In the genomic region with DNA sequence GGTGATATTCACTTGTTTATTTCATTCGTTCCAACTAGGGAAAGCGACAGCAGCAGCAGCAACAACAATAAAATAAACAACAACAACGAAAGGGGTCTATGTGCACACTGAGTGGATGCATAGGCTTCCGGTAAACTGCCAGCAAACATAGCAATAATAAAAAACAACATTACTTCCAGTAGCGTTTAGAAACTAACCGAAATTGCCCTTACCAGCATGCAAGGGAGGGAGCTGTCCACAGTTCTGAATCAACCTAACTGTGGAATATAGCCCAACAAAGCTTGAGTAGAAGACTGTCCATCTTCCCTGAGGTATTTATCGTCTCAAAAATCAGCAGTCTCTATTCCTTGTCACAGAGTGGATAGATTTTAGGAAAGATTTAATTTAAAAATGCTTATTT, we compare ENCODE assay signal across 8 mouse cellular contexts. TPM values are rescaled to one million over a fixed set of nuclear protein-coding genes. Genes with fewer than 3 reads are reported as not detected.
DNase-seq lines count a peak whose midpoint lies in the region; ATAC-seq and TF ChIP-seq lines count a peak whose summit lies in the region.

No protein-coding gene starts in this region.

- intact Hi-C loops in heart, postnatal 25 days (cut with DNase I) = loop anchor here (5.0 kb wide), 1 partner anchor 198 kb away; no protein-coding TSS in a partner anchor

- peaks cover 5 to 12% of the 10 kb centered on the region in 2 experiments; a peak in 3 of 4 replicates for H3K4me1 ChIP-seq in heart, embryonic 14.5 days (ENCODE audit: control insufficient read depth in 2 of 2, insufficient read depth in 2 of 2, low read length in 2 of 2)
- 0 out of 2 replicates have a peak, but pooled peaks cover 5% of the 10 kb centered on the region for H3K4me1 ChIP-seq in embryonic facial prominence, embryonic 11.5 days (ENCODE audit: control insufficient read depth, insufficient read depth, low read length)
- no peaks in the 10 kb centered on the region; the same call in 1 of the 2 replicates for H3K4me1 ChIP-seq in kidney, postnatal 0 days (replicated peaks; ENCODE audit: insufficient read depth, low read length)
- H3K4me1 ChIP-seq in neural tube, embryonic 13.5 days (replicated peaks) = peaks cover 15% of the 10 kb centered on the region

- no peaks in the 10 kb centered on the region for H3K9me3 ChIP-seq in heart, embryonic 14.5 days (ENCODE audit: control insufficient read depth, low read length)
- H3K9me3 ChIP-seq in embryonic facial prominence, embryonic 11.5 days (replicated peaks; ENCODE audit: control insufficient read depth, low read length) = no peaks in the 10 kb centered on the region
- H3K9me3 ChIP-seq in kidney, postnatal 0 days (replicated peaks; ENCODE audit: low read length) = no peaks in the 10 kb centered on the region
- H3K9me3 ChIP-seq in neural tube, embryonic 13.5 days = no peaks in the 10 kb centered on the region

- H3K27ac ChIP-seq in heart, embryonic 14.5 days (replicated peaks in 1 of 2; ENCODE audit: control insufficient read depth in 1 of 2, insufficient read depth in 1 of 2, low read depth in 2 of 2, low read length in 2 of 2) = no peak overlapping the region
- no peak overlapping the region for H3K27ac ChIP-seq in embryonic facial prominence, embryonic 11.5 days (replicated peaks; ENCODE audit: low read depth, low read length)
- no peak overlapping the region for H3K27ac ChIP-seq in kidney, postnatal 0 days
- no peak overlapping the region for H3K27ac ChIP-seq in neural tube, embryonic 13.5 days (replicated peaks)

- H3K9ac ChIP-seq in heart, embryonic 14.5 days (ENCODE audit: low read length) = no peak overlapping the region
- no peak overlapping the region for H3K9ac ChIP-seq in embryonic facial prominence, embryonic 11.5 days (replicated peaks; ENCODE audit: low read length)
- H3K9ac ChIP-seq in kidney, postnatal 0 days (ENCODE audit: low read depth, low read length) = no peak overlapping the region
- 0 out of 2 replicates have a peak overlapping the region, but pooled peaks have one; percentile 70 for H3K9ac ChIP-seq in neural tube, embryonic 13.5 days

- H3K4me3 ChIP-seq in heart, embryonic 14.5 days (ENCODE audit: control insufficient read depth in 1 of 2, insufficient read depth in 1 of 2, low read depth in 1 of 2, low read length in 2 of 2) = peak overlapping the region in 1 of 2 experiments; percentile 64; a peak in 1 of 4 replicates
- no peak overlapping the region for H3K4me3 ChIP-seq in embryonic facial prominence, embryonic 11.5 days (ENCODE audit: low read depth, low read length)
- no peak overlapping the region for H3K4me3 ChIP-seq in kidney, postnatal 0 days (replicated peaks; ENCODE audit: low read depth, low read length)
- H3K4me3 ChIP-seq in neural tube, embryonic 13.5 days = peak overlapping the region; percentile 61

- H3K4me2 ChIP-seq in heart, embryonic 14.5 days (ENCODE audit: low read length) = peak overlapping the region; percentile 99
- H3K4me2 ChIP-seq in embryonic facial prominence, embryonic 11.5 days (ENCODE audit: low read depth, low read length) = no peak overlapping the region
- H3K4me2 ChIP-seq in kidney, postnatal 0 days (ENCODE audit: low read length) = no peak overlapping the region
- H3K4me2 ChIP-seq in neural tube, embryonic 13.5 days = peak overlapping the region; percentile 69

- DNase-seq in heart, postnatal 25 days (ENCODE audit: low spot score) = no peak
- peak; percentile 81 for DNase-seq in NIH3T3 (ENCODE audit: low read depth)
- peak; percentile 86 for DNase-seq in embryonic facial prominence, embryonic 11.5 days (ENCODE audit: low spot score)
- DNase-seq in kidney, postnatal 0 days (ENCODE audit: low spot score) = peak; percentile 84
- DNase-seq in layer of hippocampus, postnatal 36 days = no peak
- no peak for DNase-seq in layer of hippocampus, adult 11-12 months (ENCODE audit: low spot score)

- H3K36me3 ChIP-seq in heart, embryonic 14.5 days (ENCODE audit: control insufficient read depth, insufficient read depth, low read length) = no peaks in the 10 kb centered on the region
- H3K36me3 ChIP-seq in embryonic facial prominence, embryonic 11.5 days (replicated peaks; ENCODE audit: control insufficient read depth, insufficient read depth, low read depth, low read length) = no peaks in the 10 kb centered on the region
- H3K36me3 ChIP-seq in kidney, postnatal 0 days (ENCODE audit: insufficient read depth, low read length) = no peaks in the 10 kb centered on the region
- H3K36me3 ChIP-seq in neural tube, embryonic 13.5 days = no peaks in the 10 kb centered on the region

- TF ChIP-seq CTCF in kidney, postnatal 0 days (IDR thresholded peaks at IDR 0.05; ENCODE audit: low read depth) = no peak

- no peak for ATAC-seq in heart, embryonic 14.5 days (ENCODE audit: insufficient number of reproducible peaks, insufficient read depth, low FRiP score, low read depth)
- ATAC-seq in embryonic facial prominence, embryonic 11.5 days (replicated peaks; ENCODE audit: insufficient number of reproducible peaks, low FRiP score, low TSS enrichment, low read depth) = no peak
- no peak for ATAC-seq in kidney, postnatal 0 days (replicated peaks; ENCODE audit: low FRiP score, low read depth)
- ATAC-seq in neural tube, embryonic 13.5 days (ENCODE audit: low read depth) = no peak

- WGBS in heart, embryonic 14.5 days = 26% methylated on average over 7 of the region's 7 CpGs
- 32% methylated on average over 7 of the region's 7 CpGs for WGBS in embryonic facial prominence, embryonic 11.5 days
- WGBS in kidney, postnatal 0 days = 27% methylated on average over 7 of the region's 7 CpGs
- 32% methylated on average over 7 of the region's 7 CpGs for WGBS in neural tube, embryonic 13.5 days

- peaks cover 16% of the 10 kb centered on the region for H3K27me3 ChIP-seq in heart, embryonic 14.5 days (ENCODE audit: control insufficient read depth, insufficient read depth, low read length)
- H3K27me3 ChIP-seq in embryonic facial prominence, embryonic 11.5 days (ENCODE audit: control insufficient read depth, insufficient read depth, low read length) = peaks cover 12% of the 10 kb centered on the region
- H3K27me3 ChIP-seq in kidney, postnatal 0 days (ENCODE audit: insufficient read depth, low read length) = peaks cover 16% of the 10 kb centered on the region
- H3K27me3 ChIP-seq in neural tube, embryonic 13.5 days = peaks cover 42% of the 10 kb centered on the region

RNA-seq across cellular contexts. Expression of a gene that starts 2.0 kb away (rescaled TPM):
- polyA plus RNA-seq in heart, embryonic 14.5 days (2014; fragmentation: Nextera tagmentation; extraction: Ambion mirVana) = 0.09 and 0.14 TPM in 2 replicates
- 1 to 10 TPM; 1.1 to 1.7 TPM for total RNA-seq in heart, postnatal 25 days (2021)
- polyA plus RNA-seq in embryonic facial prominence, embryonic 11.5 days (2014; fragmentation: Nextera tagmentation; extraction: Ambion mirVana) = 0.04 and 0.06 TPM in 2 replicates
- not detected in 2 replicates for polyA plus RNA-seq in kidney, postnatal 0 days (2015; fragmentation: Nextera tagmentation; extraction: Ambion mirVana)
- 0.48 and 0.54 TPM in 2 replicates for polyA plus RNA-seq in neural tube, embryonic 13.5 days (2015; fragmentation: Nextera tagmentation; extraction: Ambion mirVana)
- 10 to 100 TPM; 38.9 to 40.1 TPM for total RNA-seq in layer of hippocampus, postnatal 36 days (2021)

Comparison
In these comparisons a context has a peak if more than half of its experiments do, and no peak if none do; other contexts are left out.
1. H3K4me2 ChIP-seq: peak in heart, embryonic 14.5 days (single experiment) and neural tube, embryonic 13.5 days (single experiment); none in embryonic facial prominence, embryonic 11.5 days (single experiment) and kidney, postnatal 0 days (single experiment).
2. DNase-seq: peak in NIH3T3 (single experiment), embryonic facial prominence, embryonic 11.5 days (single experiment) and kidney, postnatal 0 days (single experiment); none in heart, postnatal 25 days (single experiment), layer of hippocampus, postnatal 36 days (0 of 2) and layer of hippocampus, adult 11-12 months (single experiment).